Comparison of ENCODE assay signal across 12 mouse cellular contexts in genomic region chr2:119596781-119597330, GRCm38 (mm10). TPM values are rescaled to one million over a fixed set of nuclear protein-coding genes. Genes with fewer than 3 reads are reported as not detected.
DNase-seq lines count a peak whose midpoint lies in the region; ATAC-seq lines count a peak whose summit lies in the region.
"Had no signal": no experiment of that assay in that cellular context is flagged by ENCODE, and none has a peak within 500 bp of the region (broad histone marks: within the 10 kb centered on the region; RNA-seq: fewer than 3 reads in every experiment).

No protein-coding gene starts in this region.

- H3K4me2 ChIP-seq in forebrain, embryonic 14.5 days (ENCODE audit: low read length) = no peak overlapping the region

- DNase-seq in forebrain, embryonic 14.5 days (ENCODE audit: low spot score) = peak; percentile 57
- DNase-seq in forebrain, embryonic 10.5 days (ENCODE audit: extremely low spot score, low spot score) = no peak
- DNase-seq in layer of hippocampus, adult 11-12 months (ENCODE audit: low spot score) = peak; percentile 58
- DNase-seq in layer of hippocampus, adult 9-10 months (ENCODE audit: low spot score) = no peak
- peak; percentile 89 for DNase-seq in brain, adult 2 months (ENCODE audit: low read depth, low spot score)
- DNase-seq in layer of hippocampus, adult 9-11 months = peak; percentile 73
- DNase-seq in urinary bladder, adult 18-20 months (ENCODE audit: low spot score in 2 of 2) = no peak
- DNase-seq in embryo, embryonic 10.5 days (ENCODE audit: low spot score) = no peak
- DNase-seq: gastrocnemius, postnatal 14 days; heart, postnatal 4 days had no signal

- no peak overlapping the region for H3K27ac ChIP-seq in forebrain, embryonic 14.5 days (ENCODE audit: low read depth, low read length)
- no peak overlapping the region for H3K27ac ChIP-seq in forebrain, embryonic 10.5 days
- H3K27ac ChIP-seq: macrophage had no signal

- no peak overlapping the region for H3K4me3 ChIP-seq in forebrain, embryonic 14.5 days (ENCODE audit: low read depth, low read length)
- no peak overlapping the region for H3K4me3 ChIP-seq in forebrain, embryonic 10.5 days

- WGBS in forebrain, embryonic 14.5 days = 83% methylated on average over 8 of the region's 8 CpGs
- WGBS in forebrain, embryonic 10.5 days = 96% methylated on average over 8 of the region's 8 CpGs

- ATAC-seq in forebrain, embryonic 14.5 days = no peak

- no peak overlapping the region for H3K9ac ChIP-seq in forebrain, embryonic 14.5 days (ENCODE audit: low read length)

- H3K4me1 ChIP-seq in forebrain, embryonic 14.5 days (ENCODE audit: control insufficient read depth, insufficient read depth, low read length) = peaks cover 12% of the 10 kb centered on the region
- H3K4me1 ChIP-seq in forebrain, embryonic 10.5 days = peaks cover 15% of the 10 kb centered on the region

- H3K36me3 ChIP-seq in forebrain, embryonic 14.5 days (ENCODE audit: control insufficient read depth, insufficient read depth, low read length) = peaks cover 50% of the 10 kb centered on the region
- H3K36me3 ChIP-seq in forebrain, embryonic 10.5 days (replicated peaks) = peaks cover 60% of the 10 kb centered on the region

- H3K27me3 ChIP-seq in forebrain, embryonic 14.5 days (replicated peaks; ENCODE audit: control insufficient read depth, insufficient read depth, low read length) = no peaks in the 10 kb centered on the region
- H3K27me3 ChIP-seq in forebrain, embryonic 10.5 days (ENCODE audit: poor library complexity, severe bottlenecking) = no peaks in the 10 kb centered on the region
- H3K27me3 ChIP-seq: CH12.LX had no signal

- H3K9me3 ChIP-seq in forebrain, embryonic 14.5 days (replicated peaks; ENCODE audit: control insufficient read depth, low read length) = no peaks in the 10 kb centered on the region
- H3K9me3 ChIP-seq in forebrain, embryonic 10.5 days = no peaks in the 10 kb centered on the region

RNA-seq across cellular contexts. Expression of gene Nusap1, which starts 21.2 kb away (rescaled TPM):
- 38.0 and 41.9 TPM in 2 replicates for polyA plus RNA-seq in forebrain, embryonic 14.5 days (2014; fragmentation: Nextera tagmentation; extraction: Ambion mirVana)
- 98.4 and 100 TPM in 2 replicates for polyA plus RNA-seq in forebrain, embryonic 10.5 days (2016; fragmentation: Nextera tagmentation; extraction: Ambion mirVana)

RNA-seq across cellular contexts. Expression of gene Oip5, which starts 21.4 kb away (rescaled TPM):
- 13.2 and 14.8 TPM in 2 replicates for polyA plus RNA-seq in forebrain, embryonic 14.5 days (2014; fragmentation: Nextera tagmentation; extraction: Ambion mirVana)
- 43.2 and 47.5 TPM in 2 replicates for polyA plus RNA-seq in forebrain, embryonic 10.5 days (2016; fragmentation: Nextera tagmentation; extraction: Ambion mirVana)

RNA-seq across cellular contexts. Expression of gene Chp1, which starts 49.4 kb away (rescaled TPM):
- polyA plus RNA-seq in forebrain, embryonic 14.5 days (2014; fragmentation: Nextera tagmentation; extraction: Ambion mirVana) = 72.3 and 75.5 TPM in 2 replicates
- polyA plus RNA-seq in forebrain, embryonic 10.5 days (2016; fragmentation: Nextera tagmentation; extraction: Ambion mirVana) = 50.6 and 51.5 TPM in 2 replicates

RNA-seq across cellular contexts. Expression of gene Exd1, which starts 49.4 kb away (rescaled TPM):
- 0.29 and 0.36 TPM in 2 replicates for polyA plus RNA-seq in forebrain, embryonic 14.5 days (2014; fragmentation: Nextera tagmentation; extraction: Ambion mirVana)
- polyA plus RNA-seq in forebrain, embryonic 10.5 days (2016; fragmentation: Nextera tagmentation; extraction: Ambion mirVana) = 0.73 and 0.82 TPM in 2 replicates

Comparison
In these comparisons a context has a peak if more than half of its experiments do, and no peak if none do; other contexts are left out.
1. DNase-seq: peak in forebrain, embryonic 14.5 days (single experiment), layer of hippocampus, adult 11-12 months (single experiment), brain, adult 2 months (single experiment) and layer of hippocampus, adult 9-11 months (single experiment); none in forebrain, embryonic 10.5 days (single experiment), layer of hippocampus, adult 9-10 months (single experiment), urinary bladder, adult 18-20 months (0 of 2) and embryo, embryonic 10.5 days (single experiment).